Mouse (Mus musculus): Measurements from ENCODE around the gene Rimklb. TPM values are rescaled to one million over a fixed set of nuclear protein-coding genes. Genes with fewer than 3 reads are reported as not detected.
"Not testable (repeated sequence)": the region's sequence is repeated elsewhere in the genome, so short reads cannot be mapped to it uniquely, and the experiment has no call there.

The Rimklb gene
- polyA plus RNA-seq, 1 experiment = 0.27 TPM

- H3K4me3 ChIP-seq (ENCODE audit: insufficient read depth, low read depth, low read length) = no peak overlapping the region
- no peak overlapping the region for H3K27ac ChIP-seq (ENCODE audit: insufficient read depth, low read depth, low read length)
- peak; percentile 12 for DNase-seq
- no peaks in the 10 kb centered on the region for H3K27me3 ChIP-seq (replicated peaks; ENCODE audit: control insufficient read depth, insufficient read depth, low read length)
- TF ChIP-seq CTCF (conservative IDR thresholded peaks at IDR 0.05; ENCODE audit: insufficient read depth, insufficient read length, low read depth, low read length) (no peak), POLR2A (IDR thresholded peaks at IDR 0.05; ENCODE audit: low read depth, low read length) (no peak)
- H3K36me3 ChIP-seq (ENCODE audit: control insufficient read depth, insufficient read depth, low read length) = no peaks in the 10 kb centered on the region
- no peaks in the 10 kb centered on the region for H3K4me1 ChIP-seq (ENCODE audit: control insufficient read depth, insufficient read depth, low read length)
- WGBS = 40% methylated on average over 2 of the region's 2 CpGs
These were observed 20.8 kb upstream of the Rimklb start for GRCm38 (mm10) chr6:122519384-122519783.

- no peak for DNase-seq
- Histone ChIP-seq H3K36me3 (ENCODE audit: control insufficient read depth, insufficient read depth, low read length) (no peaks in the 10 kb centered on the region), H3K27me3 (replicated peaks; ENCODE audit: control insufficient read depth, insufficient read depth, low read length) (no peaks in the 10 kb centered on the region), H3K27ac (ENCODE audit: insufficient read depth, low read depth, low read length) (no peak overlapping the region), H3K4me1 (ENCODE audit: control insufficient read depth, insufficient read depth, low read length) (no peaks in the 10 kb centered on the region), H3K4me3 (ENCODE audit: insufficient read depth, low read depth, low read length) (no peak overlapping the region)
- TF ChIP-seq CTCF (conservative IDR thresholded peaks at IDR 0.05; ENCODE audit: insufficient read depth, insufficient read length, low read depth, low read length) = no peak
- no peak for TF ChIP-seq POLR2A (IDR thresholded peaks at IDR 0.05; ENCODE audit: low read depth, low read length)
- WGBS = 79% methylated on average over 1 of the region's 1 CpGs
These were observed 19.1 kb upstream of the Rimklb start for GRCm38 (mm10) chr6:122517668-122518067.

- not testable (repeated sequence) for H3K4me3 ChIP-seq (ENCODE audit: insufficient read depth, low read depth, low read length); DNase-seq
These were observed 17.2 kb upstream of the Rimklb start for GRCm38 (mm10) chr6:122515762-122516161.

GRCm38 (mm10) chr6:122514312-122514711 lies 15.8 kb upstream of the Rimklb start:
- H3K27ac ChIP-seq (ENCODE audit: insufficient read depth, low read depth, low read length) = no peak overlapping the region
- H3K4me1 ChIP-seq (ENCODE audit: control insufficient read depth, insufficient read depth, low read length) = no peaks in the 10 kb centered on the region
- no peak for DNase-seq
- TF ChIP-seq POLR2A (IDR thresholded peaks at IDR 0.05; ENCODE audit: low read depth, low read length) (no peak), CTCF (conservative IDR thresholded peaks at IDR 0.05; ENCODE audit: insufficient read depth, insufficient read length, low read depth, low read length) (no peak)
- no peaks in the 10 kb centered on the region for H3K27me3 ChIP-seq (replicated peaks; ENCODE audit: control insufficient read depth, insufficient read depth, low read length)
- no peaks in the 10 kb centered on the region for H3K36me3 ChIP-seq (ENCODE audit: control insufficient read depth, insufficient read depth, low read length)
- WGBS = 82% methylated on average over 3 of the region's 3 CpGs
- no peak overlapping the region for H3K4me3 ChIP-seq (ENCODE audit: insufficient read depth, low read depth, low read length)

More at GRCm38 (mm10) chr6:122515762-122516161, 17.2 kb upstream of the Rimklb start:
- H3K27me3 ChIP-seq (replicated peaks; ENCODE audit: control insufficient read depth, insufficient read depth, low read length); H3K27ac ChIP-seq (ENCODE audit: insufficient read depth, low read depth, low read length); H3K36me3 ChIP-seq (ENCODE audit: control insufficient read depth, insufficient read depth, low read length); H3K4me1 ChIP-seq (ENCODE audit: control insufficient read depth, insufficient read depth, low read length): not testable (repeated sequence)
- WGBS = 93% methylated on average over 2 of the region's 2 CpGs

- no peak for TF ChIP-seq CTCF (conservative IDR thresholded peaks at IDR 0.05; ENCODE audit: insufficient read depth, insufficient read length, low read depth, low read length)
- Histone ChIP-seq H3K4me3 (ENCODE audit: insufficient read depth, low read depth, low read length) (no peak overlapping the region), H3K36me3 (ENCODE audit: control insufficient read depth, insufficient read depth, low read length) (no peaks in the 10 kb centered on the region), H3K27me3 (replicated peaks; ENCODE audit: control insufficient read depth, insufficient read depth, low read length) (no peaks in the 10 kb centered on the region), H3K4me1 (ENCODE audit: control insufficient read depth, insufficient read depth, low read length) (no peaks in the 10 kb centered on the region), H3K27ac (ENCODE audit: insufficient read depth, low read depth, low read length) (no peak overlapping the region)
- WGBS = 55% methylated on average over 12 of the region's 12 CpGs
- no peak for DNase-seq
These were observed 14.6 kb upstream of the Rimklb start for GRCm38 (mm10) chr6:122512914-122513878.

GRCm38 (mm10) chr6:122508494-122508893 lies 9.9 kb upstream of the Rimklb start:
- Histone ChIP-seq H3K27ac (ENCODE audit: insufficient read depth, low read depth, low read length) (no peak overlapping the region), H3K36me3 (ENCODE audit: control insufficient read depth, insufficient read depth, low read length) (no peaks in the 10 kb centered on the region), H3K4me3 (ENCODE audit: insufficient read depth, low read depth, low read length) (no peak overlapping the region), H3K27me3 (replicated peaks; ENCODE audit: control insufficient read depth, insufficient read depth, low read length) (no peaks in the 10 kb centered on the region), H3K4me1 (ENCODE audit: control insufficient read depth, insufficient read depth, low read length) (no peaks in the 10 kb centered on the region)
- WGBS = 65% methylated on average over 8 of the region's 8 CpGs
- no peak for DNase-seq
- TF ChIP-seq CTCF (conservative IDR thresholded peaks at IDR 0.05; ENCODE audit: insufficient read depth, insufficient read length, low read depth, low read length) = no peak
- TF ChIP-seq POLR2A (IDR thresholded peaks at IDR 0.05; ENCODE audit: low read depth, low read length) = no peak

GRCm38 (mm10) chr6:122505545-122505944 lies 7.0 kb upstream of the Rimklb start, which contains the start of gene Mfap5:
Gene Mfap5 (plus strand): TSS chr6:122505845.
- 83% methylated on average over 3 of the region's 3 CpGs for WGBS
- Histone ChIP-seq H3K27me3 (replicated peaks; ENCODE audit: control insufficient read depth, insufficient read depth, low read length) (no peaks in the 10 kb centered on the region), H3K36me3 (ENCODE audit: control insufficient read depth, insufficient read depth, low read length) (no peaks in the 10 kb centered on the region), H3K4me3 (ENCODE audit: insufficient read depth, low read depth, low read length) (no peak within 1 kb of the TSS), H3K4me1 (ENCODE audit: control insufficient read depth, insufficient read depth, low read length) (no peaks in the 10 kb centered on the region), H3K27ac (ENCODE audit: insufficient read depth, low read depth, low read length) (no peak within 1 kb of the TSS)
- no peak for DNase-seq
- TF ChIP-seq POLR2A (IDR thresholded peaks at IDR 0.05; ENCODE audit: low read depth, low read length) (no peak), CTCF (conservative IDR thresholded peaks at IDR 0.05; ENCODE audit: insufficient read depth, insufficient read length, low read depth, low read length) (no peak)
